Mouse (Mus musculus): ENCODE results near the gene Bcl7a. TPM values are rescaled to one million over a fixed set of nuclear protein-coding genes. Genes with fewer than 3 reads are reported as not detected.

Gene Bcl7a
- total RNA-seq (2014; rRNA removed) (42.4 and 42.6 TPM in 2 replicates), polyA plus RNA-seq (2015; fragmentation: Nextera tagmentation; extraction: Ambion mirVana) (25.1 and 25.6 TPM in 2 replicates)

DNA sequence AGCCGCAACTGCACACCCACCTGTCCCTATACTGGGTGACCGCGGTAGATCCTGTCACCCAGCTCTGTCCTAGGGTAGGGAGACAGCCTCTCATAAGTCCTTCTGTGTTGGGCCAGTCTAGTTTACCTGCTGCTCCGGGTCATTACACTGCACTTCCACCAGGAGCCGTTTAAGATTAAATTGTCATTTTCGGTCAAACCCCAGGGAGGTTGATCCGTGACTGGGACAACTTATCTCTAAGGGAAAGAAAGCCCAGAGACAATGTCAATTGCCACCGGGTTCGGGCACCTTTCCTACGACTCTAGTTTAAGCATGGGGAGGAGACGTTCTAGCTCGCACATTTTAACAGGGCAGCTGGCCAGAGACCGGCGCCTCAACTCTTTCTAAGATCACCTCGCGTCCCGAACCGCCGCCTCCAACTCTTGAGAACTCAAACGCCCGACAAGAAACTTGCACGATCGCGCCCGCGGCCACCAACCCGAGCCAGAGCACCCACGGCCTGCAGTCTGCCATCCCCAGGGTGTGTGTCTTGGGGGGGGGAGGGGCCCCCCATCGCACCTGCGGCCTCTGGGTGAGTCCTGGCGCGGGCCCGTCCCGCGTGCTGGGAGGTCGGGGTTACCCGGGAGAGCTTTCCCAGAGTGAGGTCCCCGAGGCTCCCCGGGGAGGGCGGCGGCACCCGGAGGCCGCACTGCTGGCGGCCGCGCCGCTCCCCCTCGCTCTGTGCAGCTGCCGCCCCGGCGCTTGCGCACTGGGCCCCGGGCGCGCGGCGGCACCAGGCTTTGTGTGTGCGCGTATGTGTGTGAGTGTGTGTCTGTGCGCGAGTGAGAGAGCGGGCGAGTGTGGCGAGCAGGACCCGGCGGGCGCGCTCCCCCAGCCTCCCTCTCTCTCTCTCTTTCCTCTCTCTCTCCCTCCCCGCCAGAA is at the start of gene Bcl7a:
Gene Bcl7a (plus strand): TSS at position 128 of the 921 bp plus-strand sequence.
- Histone ChIP-seq H3K36me3 (ENCODE audit: insufficient read depth, low read length) (no peaks in the 10 kb centered on the region), H3K27me3 (ENCODE audit: insufficient read depth, low read length) (no peaks in the 10 kb centered on the region), H3K4me1 (ENCODE audit: insufficient read depth, low read length) (peaks cover 13% of the 10 kb centered on the region), H3K4me3 (ENCODE audit: low read length) (peak within 1 kb of the TSS; percentile 95), H3K4me2 (ENCODE audit: low read depth, low read length) (peak within 1 kb of the TSS; percentile 91), H3K9ac (replicated peaks; ENCODE audit: low read length) (peak within 1 kb of the TSS; percentile 96), H3K27ac (peak within 1 kb of the TSS; percentile 98), H3K9me3 (ENCODE audit: low read length) (no peaks in the 10 kb centered on the region)
- DNase-seq (ENCODE audit: low spot score) (peak; percentile 97), ATAC-seq (peak; percentile 81)
- under 1% methylated on average over 60 of the region's 69 CpGs for WGBS
- TF ChIP-seq CTCF (IDR thresholded peaks at IDR 0.05; ENCODE audit: low read depth), result peak; percentile 48

DNA sequence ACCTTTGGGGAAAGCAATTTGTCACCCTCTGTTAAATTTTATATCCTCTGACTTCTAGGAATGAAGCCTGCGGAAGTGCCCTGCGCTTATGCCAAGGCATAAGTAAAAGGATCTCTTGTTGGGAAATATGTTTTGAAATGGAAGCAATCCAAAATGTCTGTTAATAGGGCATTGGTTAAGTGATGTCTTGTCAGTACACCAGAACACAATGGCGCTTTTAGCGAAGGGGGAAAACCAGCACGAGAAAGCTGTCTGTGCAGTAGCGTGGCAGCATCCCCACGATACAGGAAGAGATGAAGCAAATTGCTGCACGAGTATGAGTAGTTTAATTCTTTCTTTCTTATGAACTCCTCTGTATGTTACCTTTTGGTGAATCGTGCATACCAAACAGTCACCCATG is 49.0 kb upstream of the Bcl7a start:
- TF ChIP-seq CTCF (IDR thresholded peaks at IDR 0.05; ENCODE audit: low read depth), result no peak
- no peak for ATAC-seq
- H3K9me3 ChIP-seq (ENCODE audit: low read length), result no peaks in the 10 kb centered on the region
- no peaks in the 10 kb centered on the region for H3K36me3 ChIP-seq (ENCODE audit: insufficient read depth, low read length)
- no peak overlapping the region for H3K27ac ChIP-seq
- peak; percentile 26 for DNase-seq (ENCODE audit: low spot score)
- no peaks in the 10 kb centered on the region for H3K27me3 ChIP-seq (ENCODE audit: insufficient read depth, low read length)
- WGBS, result 44% methylated on average over 9 of the region's 9 CpGs
- no peak overlapping the region for H3K4me3 ChIP-seq (ENCODE audit: low read length)
- no peaks in the 10 kb centered on the region for H3K4me1 ChIP-seq (ENCODE audit: insufficient read depth, low read length)
- no peak overlapping the region for H3K4me2 ChIP-seq (ENCODE audit: low read depth, low read length)
- no peak overlapping the region for H3K9ac ChIP-seq (replicated peaks; ENCODE audit: low read length)

DNA sequence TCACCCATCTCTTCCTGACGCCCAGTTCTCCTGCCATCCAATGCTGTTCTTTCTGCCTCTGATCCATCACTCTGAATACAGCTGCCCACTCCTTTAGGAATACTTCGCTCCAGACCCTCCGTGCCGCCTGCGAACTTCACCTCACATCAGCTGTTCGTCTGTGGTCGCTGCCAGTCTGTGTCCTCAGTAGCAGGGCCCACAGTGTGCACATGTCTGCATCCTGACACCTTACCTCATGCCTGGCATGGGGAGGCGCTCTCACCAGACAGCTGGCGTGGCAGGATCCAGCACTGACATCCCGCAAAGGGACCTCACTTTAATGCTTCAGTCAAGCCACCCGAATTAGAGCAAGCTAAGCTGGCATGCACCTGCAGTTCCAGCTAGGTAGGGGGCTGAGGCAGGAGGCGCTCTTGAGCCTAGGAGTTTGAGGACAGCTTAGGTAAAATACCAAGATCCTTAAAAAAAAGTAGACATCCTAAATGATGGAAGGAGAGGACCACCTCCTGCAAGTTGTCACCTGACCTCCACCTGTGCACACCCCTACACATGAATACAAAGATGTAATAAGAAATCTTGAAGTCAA is 47.3 kb upstream of the Bcl7a start:
- TF ChIP-seq CTCF (IDR thresholded peaks at IDR 0.05; ENCODE audit: low read depth), result peak; percentile 50
- peaks cover 7% of the 10 kb centered on the region for H3K4me1 ChIP-seq (ENCODE audit: insufficient read depth, low read length)
- no peaks in the 10 kb centered on the region for H3K27me3 ChIP-seq (ENCODE audit: insufficient read depth, low read length)
- 64% methylated on average over 12 of the region's 12 CpGs for WGBS
- no peak overlapping the region for H3K4me3 ChIP-seq (ENCODE audit: low read length)
- no peak overlapping the region for H3K27ac ChIP-seq
- H3K4me2 ChIP-seq (ENCODE audit: low read depth, low read length), result no peak overlapping the region
- H3K9me3 ChIP-seq (ENCODE audit: low read length), result no peaks in the 10 kb centered on the region
- ATAC-seq (no peak), DNase-seq (ENCODE audit: low spot score) (no peak)
- no peak overlapping the region for H3K9ac ChIP-seq (replicated peaks; ENCODE audit: low read length)
- no peaks in the 10 kb centered on the region for H3K36me3 ChIP-seq (ENCODE audit: insufficient read depth, low read length)

- 62% methylated on average over 23 of the region's 23 CpGs for WGBS
- no peak overlapping the region for H3K4me3 ChIP-seq (ENCODE audit: low read length)
- H3K9ac ChIP-seq (replicated peaks; ENCODE audit: low read length), result no peak overlapping the region
- TF ChIP-seq CTCF (IDR thresholded peaks at IDR 0.05; ENCODE audit: low read depth), result no peak
- H3K9me3 ChIP-seq (ENCODE audit: low read length), result no peaks in the 10 kb centered on the region
- no peaks in the 10 kb centered on the region for H3K27me3 ChIP-seq (ENCODE audit: insufficient read depth, low read length)
- no peak for DNase-seq (ENCODE audit: low spot score)
- no peak overlapping the region for H3K27ac ChIP-seq
- no peak overlapping the region for H3K4me2 ChIP-seq (ENCODE audit: low read depth, low read length)
- peaks cover 7% of the 10 kb centered on the region for H3K4me1 ChIP-seq (ENCODE audit: insufficient read depth, low read length)
- ATAC-seq, result no peak
- H3K36me3 ChIP-seq (ENCODE audit: insufficient read depth, low read length), result no peaks in the 10 kb centered on the region
Observed at GRCm38 (mm10) chr5:123296972-123297754, 46.5 kb upstream of the Bcl7a start.

GRCm38 (mm10) chr5:123297830-123298229 is 45.8 kb upstream of the Bcl7a start:
- H3K9me3 ChIP-seq (ENCODE audit: low read length), result no peaks in the 10 kb centered on the region
- 80% methylated on average over 7 of the region's 7 CpGs for WGBS
- no peak overlapping the region for H3K4me2 ChIP-seq (ENCODE audit: low read depth, low read length)
- H3K27ac ChIP-seq, result no peak overlapping the region
- H3K4me3 ChIP-seq (ENCODE audit: low read length), result no peak overlapping the region
- H3K27me3 ChIP-seq (ENCODE audit: insufficient read depth, low read length), result no peaks in the 10 kb centered on the region
- no peak for TF ChIP-seq CTCF (IDR thresholded peaks at IDR 0.05; ENCODE audit: low read depth)
- ATAC-seq, result no peak
- H3K9ac ChIP-seq (replicated peaks; ENCODE audit: low read length), result no peak overlapping the region
- H3K36me3 ChIP-seq (ENCODE audit: insufficient read depth, low read length), result no peaks in the 10 kb centered on the region
- no peak for DNase-seq (ENCODE audit: low spot score)
- peaks cover 7% of the 10 kb centered on the region for H3K4me1 ChIP-seq (ENCODE audit: insufficient read depth, low read length)

GRCm38 (mm10) chr5:123298526-123298925 is 45.1 kb upstream of the Bcl7a start:
- DNase-seq (ENCODE audit: low spot score) (no peak), ATAC-seq (no peak)
- Histone ChIP-seq H3K27me3 (ENCODE audit: insufficient read depth, low read length) (no peaks in the 10 kb centered on the region), H3K36me3 (ENCODE audit: insufficient read depth, low read length) (no peaks in the 10 kb centered on the region), H3K27ac (no peak overlapping the region), H3K4me2 (ENCODE audit: low read depth, low read length) (no peak overlapping the region), H3K4me1 (ENCODE audit: insufficient read depth, low read length) (peaks cover 7% of the 10 kb centered on the region), H3K4me3 (ENCODE audit: low read length) (no peak overlapping the region), H3K9ac (replicated peaks; ENCODE audit: low read length) (no peak overlapping the region), H3K9me3 (ENCODE audit: low read length) (no peaks in the 10 kb centered on the region)
- WGBS, result 87% methylated on average over 6 of the region's 6 CpGs
- peak; percentile 63 for TF ChIP-seq CTCF (IDR thresholded peaks at IDR 0.05; ENCODE audit: low read depth)
